Mouse (Mus musculus) left cerebral cortex, postnatal 14 days (tissue): ENCODE measurements around the gene Arl15. TPM values are rescaled to one million over a fixed set of nuclear protein-coding genes. Genes with fewer than 3 reads are reported as not detected.

ENCODE experiments used
- DNase-seq, 2 experiments: peaks; one replicate each; pipeline ENCODE4 v3.0.0; 2021 to 2022; ENCODE audit warnings: low spot score in 2 of 2, mixed read lengths in 1 of 2
- intact Hi-C: fragments of 180-260 bp; cut with DNase I; formaldehyde crosslinking; loops from one replicate; pipeline ENCODE4 v1.15.1; 2025
- total RNA-seq, 2 experiments: library from RNA; stranded (reverse); gene quantifications; 2 replicates each; pipeline ENCODE4 v1.2.3; 2021

The Arl15 gene
- total RNA-seq, 2 experiments from 2014 or later, result 40.5 to 41.8 TPM

DNA sequence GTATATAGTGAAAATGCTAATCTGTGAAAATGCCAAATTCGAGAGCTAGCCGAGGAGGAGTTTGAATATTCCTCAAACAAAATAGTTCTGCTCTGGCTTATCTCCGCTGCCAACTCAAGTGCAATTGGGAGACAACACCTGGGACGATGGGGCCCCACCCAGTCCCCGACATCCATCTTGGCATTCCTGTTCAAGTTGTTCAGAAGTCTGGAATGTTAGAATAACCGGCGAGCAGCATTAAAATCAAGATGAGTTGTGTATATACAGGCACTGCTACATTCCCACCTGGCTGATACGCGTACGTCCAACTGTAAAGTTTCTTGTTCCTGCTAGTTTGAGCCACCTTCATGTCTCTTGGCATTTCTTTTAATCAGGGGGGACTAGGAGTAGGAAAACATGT, 209.2 kb downstream of the Arl15 start:
- intact Hi-C loops, result no loop called here
- no peak for DNase-seq

DNA sequence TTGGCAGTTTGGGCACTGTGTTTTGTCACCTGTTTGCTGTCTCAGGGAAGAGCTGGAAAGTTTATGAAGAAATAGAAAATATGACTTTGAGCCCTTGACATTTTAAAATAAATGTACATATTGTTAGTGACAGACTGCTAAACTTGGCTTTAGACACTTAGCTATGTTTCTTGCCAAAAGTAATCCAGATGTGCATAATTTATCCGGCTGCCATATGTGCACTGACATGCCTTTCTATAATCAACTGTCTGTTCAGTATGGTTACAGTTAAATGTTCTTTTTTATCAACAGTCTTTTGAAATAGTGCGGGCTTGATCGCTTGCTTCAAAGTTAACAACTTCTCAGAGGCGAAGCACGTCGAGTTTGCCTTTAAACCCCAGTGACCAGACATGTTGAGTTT, 209.9 kb downstream of the Arl15 start:
- intact Hi-C loops, result no loop called here
- no peak for DNase-seq

DNA sequence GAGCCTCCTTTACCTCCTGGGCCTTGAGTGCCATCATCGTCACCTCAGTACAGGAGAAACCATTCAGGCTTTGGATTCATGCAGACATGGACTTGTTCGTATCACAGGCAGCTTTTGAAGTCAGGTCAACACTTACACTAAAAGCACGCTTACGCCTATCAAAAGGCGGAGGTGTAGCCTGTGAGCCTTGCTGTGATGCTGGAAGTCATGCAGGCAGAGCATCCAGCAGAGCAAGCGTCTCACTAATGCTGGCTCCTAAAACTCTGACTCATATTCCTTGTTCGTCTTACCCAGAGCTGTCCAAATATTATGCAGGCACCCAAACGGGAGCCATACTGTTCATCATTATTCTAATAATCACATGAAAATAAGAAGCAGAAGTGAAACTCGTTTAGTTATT, 215.5 kb downstream of the Arl15 start:
- DNase-seq, result no peak
- intact Hi-C loops, result no loop called here

DNA sequence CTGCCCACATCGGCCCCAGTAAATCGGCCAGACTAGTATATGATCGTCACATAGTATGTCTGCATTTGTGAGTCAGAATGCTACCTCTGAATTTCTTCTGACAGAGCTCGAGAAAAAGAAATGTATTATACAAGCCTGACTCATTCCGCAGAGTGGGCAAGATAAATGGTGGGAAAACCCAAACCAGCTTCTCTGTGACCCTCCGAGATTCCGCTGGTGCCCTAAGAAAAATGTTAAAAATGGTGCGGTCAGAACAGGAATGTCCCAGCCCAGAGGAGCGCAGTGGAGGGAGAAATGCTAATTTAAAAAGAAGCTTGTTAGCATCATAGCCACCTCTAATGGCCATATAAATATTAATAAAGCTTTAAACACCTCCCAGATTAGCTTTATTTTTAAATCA, 216.2 kb downstream of the Arl15 start:
- intact Hi-C loops, result no loop called here

DNA sequence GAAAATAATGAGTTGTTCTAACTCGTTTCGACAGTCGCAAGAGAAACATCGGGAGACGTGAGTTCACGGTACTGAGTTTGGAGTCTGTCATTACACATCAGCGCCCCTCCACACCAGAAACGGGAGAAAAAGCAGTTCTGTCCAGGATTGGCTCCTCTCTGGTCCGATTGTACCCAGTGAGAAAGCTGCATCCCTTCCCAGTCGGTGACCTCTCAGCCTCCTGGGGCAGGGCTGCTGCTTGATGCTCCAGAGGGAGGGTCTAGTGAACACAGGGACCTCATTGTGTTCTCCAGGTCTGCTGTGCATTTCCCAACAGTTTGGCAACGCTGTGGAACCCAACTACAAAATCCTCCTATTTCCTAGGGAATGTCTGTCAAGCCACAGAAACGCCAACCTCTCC, 216.7 kb downstream of the Arl15 start:
- intact Hi-C loops, result no loop called here
- no peak for DNase-seq

More for the DNA sequence above, 216.2 kb downstream of the Arl15 start:
- no peak for DNase-seq

DNA sequence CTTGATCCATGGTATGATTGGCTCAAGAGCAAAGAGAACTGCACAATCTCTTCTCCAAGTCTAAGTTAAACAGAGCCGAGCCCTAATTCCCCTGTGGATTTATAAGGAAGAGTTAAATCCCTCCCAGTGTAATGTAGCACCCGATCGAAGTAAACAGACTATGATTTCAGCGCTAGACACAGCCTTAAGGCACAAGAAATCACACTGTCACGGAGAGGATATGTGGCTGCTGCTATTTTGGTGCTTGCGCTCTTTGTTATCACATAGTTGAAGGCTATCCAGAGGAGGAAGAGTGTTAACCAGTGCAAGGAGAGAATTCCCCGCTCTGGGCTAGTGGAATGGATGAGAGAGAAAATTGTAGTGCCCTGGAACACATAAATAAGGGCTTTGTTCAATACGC, 223.6 kb downstream of the Arl15 start:
- intact Hi-C loops, result no loop called here
- DNase-seq, result no peak

DNA sequence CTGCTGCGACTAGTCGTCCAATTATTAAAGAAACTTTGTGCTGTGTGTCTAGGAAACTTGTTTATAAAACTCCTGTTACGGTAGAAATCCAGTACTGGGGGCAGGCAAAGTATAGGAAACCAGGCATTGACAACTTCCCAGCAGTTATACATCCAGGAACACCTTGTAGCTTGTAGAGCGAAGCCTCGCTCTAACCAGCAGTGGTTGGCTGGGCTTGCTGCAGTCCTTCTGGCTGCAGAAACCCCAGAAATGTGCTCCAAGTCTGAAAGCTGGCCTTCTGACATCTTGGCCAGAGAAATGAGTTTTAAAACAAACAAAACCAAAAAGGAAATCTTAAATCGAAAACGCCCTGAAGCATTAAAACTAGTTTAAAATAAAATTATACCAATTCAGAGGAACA, 229.2 kb downstream of the Arl15 start:
- no peak for DNase-seq
- intact Hi-C loops, result no loop called here

DNA sequence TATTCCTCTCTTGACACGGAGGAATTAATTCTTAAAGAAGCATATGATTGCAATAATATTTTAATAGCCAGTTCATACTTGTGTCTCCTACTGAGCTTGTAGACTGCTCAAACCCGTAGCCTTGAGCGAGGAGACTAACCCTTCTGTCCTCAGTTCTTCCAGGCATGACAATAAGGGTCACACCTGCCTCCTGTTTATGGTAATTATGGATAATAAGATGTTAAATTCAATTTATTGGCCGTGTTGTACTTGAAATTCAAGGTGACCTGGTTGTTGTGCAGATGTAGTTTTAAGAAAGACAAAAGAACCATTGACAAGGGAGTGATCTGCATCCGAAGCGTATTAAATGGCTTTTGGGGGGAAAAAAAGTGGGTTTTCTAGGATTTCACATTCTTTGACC, 232.0 kb downstream of the Arl15 start:
- DNase-seq, result no peak
- intact Hi-C loops, result no loop called here

DNA sequence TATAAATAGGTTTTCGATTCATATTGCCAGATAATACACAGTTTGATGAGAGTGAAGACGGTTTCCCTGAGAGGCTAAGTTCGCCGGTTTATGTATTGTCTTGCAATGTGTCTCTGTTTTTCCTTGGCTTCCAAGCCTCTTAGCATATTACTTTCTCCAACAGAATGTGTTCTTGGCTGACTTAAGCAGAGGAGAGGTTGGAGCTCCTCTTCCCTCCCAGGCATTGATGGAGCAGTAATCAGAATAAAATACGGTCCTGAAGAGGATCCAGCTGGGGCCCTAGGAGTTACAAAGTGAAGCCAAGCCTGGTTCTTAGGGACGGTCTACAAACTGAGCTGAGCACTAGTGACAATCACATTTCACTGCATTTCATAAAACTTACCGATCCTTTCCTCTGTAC, 232.4 kb downstream of the Arl15 start:
- no peak for DNase-seq
- intact Hi-C loops, result no loop called here

DNA sequence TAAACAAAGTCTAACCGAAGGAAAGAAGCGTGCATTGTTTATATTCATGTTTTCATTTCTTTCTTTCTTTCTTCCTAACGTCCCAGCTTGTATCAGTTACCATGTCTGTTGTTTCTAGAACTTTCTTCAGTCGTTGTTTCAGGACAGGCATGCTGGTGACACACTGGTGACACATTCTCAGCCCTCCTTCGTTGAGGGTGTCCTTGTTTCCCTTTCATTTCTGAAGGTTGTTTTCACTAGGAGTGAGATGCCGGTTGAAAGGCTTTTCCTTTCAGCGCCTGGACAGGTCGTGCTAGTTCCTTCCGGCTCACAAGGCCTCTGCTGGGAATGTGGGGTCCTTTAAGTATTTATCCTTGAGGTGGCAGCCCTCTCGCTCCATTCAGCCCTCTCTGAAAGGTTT, 253.8 kb downstream of the Arl15 start:
- DNase-seq, result no peak
- intact Hi-C loops, result no loop called here

DNA sequence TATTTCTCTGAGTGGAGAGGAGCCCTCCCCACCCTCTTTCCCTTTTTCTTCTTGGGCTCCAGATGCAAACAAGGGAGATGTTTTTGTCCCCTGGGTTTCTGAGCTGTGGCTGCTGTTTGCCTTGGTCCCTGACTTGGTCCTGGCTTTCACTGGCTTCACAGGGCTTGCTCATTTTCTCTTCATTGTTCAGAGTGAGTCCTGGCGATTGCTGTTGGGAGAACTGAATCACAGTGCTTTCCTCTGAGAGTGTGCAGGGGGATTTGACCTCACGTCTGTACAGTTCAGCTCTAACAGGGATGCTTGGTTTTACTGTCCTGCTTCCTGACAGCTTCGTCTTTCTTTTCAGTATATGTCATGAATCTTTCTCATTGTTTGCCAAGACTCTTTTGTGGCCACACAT, 254.4 kb downstream of the Arl15 start:
- DNase-seq, result no peak
- intact Hi-C loops, result no loop called here

DNA sequence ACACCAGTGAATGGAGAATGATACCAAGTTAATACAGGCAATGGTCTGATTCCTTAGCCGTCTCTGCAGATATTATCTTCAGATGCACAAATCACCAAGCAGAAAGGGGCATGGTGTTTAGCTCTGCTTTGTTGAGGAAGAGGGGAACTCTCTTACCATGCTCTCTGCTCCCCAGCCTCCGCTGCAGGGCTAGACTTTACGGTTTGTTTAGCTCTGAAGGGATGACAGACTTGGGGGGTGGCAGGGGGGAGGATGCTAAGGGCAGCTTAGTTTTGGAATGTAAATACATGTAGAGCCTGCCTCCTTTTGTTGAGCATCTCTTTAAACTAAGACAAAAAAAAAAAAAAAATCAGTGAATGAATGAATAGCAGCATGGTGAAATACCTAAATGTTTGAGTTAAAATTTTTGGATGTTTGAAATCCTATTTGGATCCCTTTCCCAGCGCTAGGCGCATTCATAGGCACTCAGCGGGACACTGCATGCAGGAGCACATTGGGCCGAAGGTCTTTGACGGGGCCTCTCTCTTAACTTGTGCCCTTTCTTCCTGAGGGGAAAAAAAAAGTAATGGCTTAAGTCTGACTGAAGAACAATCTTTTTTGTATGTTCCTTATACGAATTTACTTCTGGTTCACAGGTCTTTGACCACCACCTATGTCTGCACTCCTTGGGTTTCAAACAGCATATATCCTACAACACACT, 257.0 kb downstream of the Arl15 start:
- no peak for DNase-seq
- intact Hi-C loops, result no loop called here

DNA sequence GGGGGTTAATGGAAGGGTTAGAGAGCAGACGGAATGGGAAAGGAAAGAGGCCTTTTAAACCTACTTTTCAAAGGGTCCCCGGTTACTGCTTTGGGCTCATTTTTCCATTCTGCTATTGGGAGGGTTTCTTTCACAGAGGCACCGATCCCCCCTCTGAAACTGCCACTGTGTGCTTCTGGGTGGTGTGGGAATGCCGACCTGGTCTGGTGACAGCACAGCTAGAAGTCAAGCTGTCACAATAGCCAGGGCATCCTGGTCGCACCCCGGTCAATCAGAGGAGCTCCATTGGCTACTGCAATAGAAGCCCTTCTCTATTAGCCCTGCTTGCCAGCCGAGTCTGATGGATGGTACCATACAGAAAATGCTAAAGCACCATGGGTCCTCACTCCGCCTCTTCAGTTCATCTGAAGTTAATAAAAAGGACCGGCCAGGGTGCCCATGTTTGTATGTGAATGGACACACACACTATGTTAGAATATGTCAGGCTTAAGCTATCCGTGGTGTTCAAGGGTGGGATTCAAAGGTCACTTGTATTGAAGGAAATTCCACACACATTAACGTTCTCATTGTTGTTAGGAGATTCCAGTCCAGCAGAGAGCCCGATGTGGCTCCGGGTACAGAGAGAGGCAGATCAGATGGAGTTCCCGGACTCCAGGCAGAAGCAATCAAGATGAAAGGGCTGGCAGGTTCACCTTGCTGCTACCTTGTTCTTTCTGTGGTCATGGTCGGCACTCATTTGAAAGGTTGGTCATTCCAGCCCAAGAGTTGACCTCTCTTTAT, 258.3 kb downstream of the Arl15 start:
- no peak for DNase-seq
- intact Hi-C loops, result no loop called here

DNA sequence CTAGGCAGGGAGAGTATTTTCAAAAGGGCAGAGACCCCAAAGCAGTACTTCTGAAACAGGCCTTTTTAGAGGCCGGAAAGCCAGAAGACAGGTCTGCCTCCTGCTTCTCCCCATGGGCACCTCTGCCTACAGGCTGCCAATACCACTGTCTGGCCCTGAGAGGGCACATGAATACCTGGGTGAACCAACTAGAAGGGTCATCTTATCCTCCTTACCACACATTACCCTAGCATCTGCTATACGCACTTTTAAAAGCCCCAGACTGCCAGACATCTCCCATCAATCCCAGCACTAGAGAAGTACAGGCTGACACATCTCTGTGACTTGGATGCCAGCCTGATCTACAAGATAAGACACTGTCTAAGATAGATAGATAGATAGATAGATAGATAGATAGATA, 259.0 kb downstream of the Arl15 start:
- DNase-seq, result no peak
- intact Hi-C loops, result no loop called here

DNA sequence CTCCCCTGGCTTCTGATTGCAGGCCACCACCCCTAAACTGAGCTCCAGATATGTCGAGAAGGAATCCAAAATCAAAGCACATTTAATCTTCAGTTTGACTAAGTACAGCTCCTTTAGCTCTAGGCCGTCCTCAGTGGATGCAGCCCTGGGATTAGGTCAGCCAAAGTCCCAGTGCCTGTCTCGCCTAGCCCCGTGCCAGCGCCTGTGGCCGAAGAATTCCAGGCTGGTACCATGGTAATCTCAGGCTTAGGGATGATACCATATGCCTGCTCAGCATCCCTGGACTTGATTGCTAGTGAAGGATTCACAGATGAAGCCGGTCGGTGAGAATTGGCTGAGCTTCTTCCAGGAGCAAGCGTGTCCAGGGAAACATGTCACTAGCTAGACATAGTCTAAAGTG, 261.4 kb downstream of the Arl15 start:
- DNase-seq, result no peak
- intact Hi-C loops, result no loop called here

DNA sequence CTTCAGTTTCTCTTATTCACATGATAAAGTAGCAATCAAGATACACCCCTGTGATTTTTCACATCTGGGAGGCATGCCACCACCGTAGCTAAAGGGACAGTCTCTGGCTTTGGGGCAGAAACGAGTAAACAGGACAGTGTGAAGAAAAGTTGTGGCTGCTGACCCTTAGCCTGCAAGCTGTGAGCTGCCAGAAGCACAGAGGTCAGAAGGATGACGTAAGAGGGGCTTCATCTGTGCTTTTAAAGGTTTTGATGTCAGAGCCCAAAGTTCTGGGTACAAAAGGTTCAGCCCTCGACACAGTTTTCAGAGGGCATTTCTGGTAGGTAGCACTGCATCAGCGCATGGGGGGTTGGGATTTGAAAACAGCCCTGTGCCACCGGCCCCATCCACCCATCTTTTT, 266.0 kb downstream of the Arl15 start:
- intact Hi-C loops, result no loop called here
- DNase-seq, result no peak

DNA sequence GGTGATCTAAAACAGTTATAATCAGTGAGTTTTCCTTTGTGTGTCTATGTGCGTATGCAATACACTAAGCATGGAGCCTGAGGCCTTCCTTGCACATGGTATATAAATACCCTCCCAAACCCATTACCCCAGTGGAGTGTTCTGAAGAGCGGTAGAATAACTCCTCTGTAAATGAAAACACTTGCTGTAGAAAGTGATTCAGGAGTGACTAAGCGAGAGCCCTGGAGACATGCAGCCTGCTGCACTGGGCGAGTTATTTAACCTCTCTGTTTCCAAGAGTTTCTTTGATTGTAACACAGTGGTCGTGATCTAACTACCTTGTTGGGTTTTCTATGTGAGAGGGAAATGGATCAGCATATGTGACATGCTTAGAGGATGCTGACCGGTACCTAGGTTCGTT, 266.9 kb downstream of the Arl15 start:
- no peak for DNase-seq
- intact Hi-C loops, result no loop called here

DNA sequence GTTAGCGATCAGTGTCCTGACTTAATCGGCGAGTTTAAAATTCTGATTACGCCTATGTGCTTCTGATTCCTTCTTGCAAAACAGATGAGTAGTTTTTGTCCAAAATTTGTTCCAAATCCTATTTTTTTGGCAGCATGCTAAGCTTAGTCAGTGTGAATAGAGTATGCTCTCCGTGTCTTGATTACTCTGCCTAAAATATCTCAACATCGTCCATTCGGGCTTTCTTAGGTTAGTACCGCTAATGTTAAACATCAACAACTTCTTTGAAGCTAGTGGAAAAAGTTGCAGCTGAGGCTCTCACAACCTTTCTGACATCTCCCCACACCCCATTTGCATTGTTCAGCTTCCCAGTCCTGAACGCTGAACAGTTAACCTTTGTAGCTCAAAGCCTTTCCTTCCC, 269.8 kb downstream of the Arl15 start:
- intact Hi-C loops, result no loop called here
- DNase-seq, result no peak

DNA sequence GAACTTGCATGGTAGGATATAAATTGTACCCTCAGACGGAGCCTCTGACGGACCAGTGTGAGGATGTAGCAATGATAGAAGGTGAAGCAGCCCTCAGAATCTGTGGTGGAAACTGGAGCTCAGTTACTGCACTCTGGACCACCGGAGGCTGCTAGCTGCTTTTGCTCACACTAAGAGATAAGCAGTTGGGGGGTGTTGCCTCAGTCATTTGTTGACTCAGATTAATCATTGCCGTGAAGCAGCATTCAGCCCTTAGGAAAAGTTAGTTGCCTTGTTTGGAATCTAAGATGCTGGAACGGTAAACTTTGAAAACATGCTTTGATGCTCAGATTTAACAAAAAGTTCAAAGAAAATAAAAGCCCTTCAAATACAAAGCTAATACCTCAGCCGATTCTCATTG, 270.7 kb downstream of the Arl15 start:
- intact Hi-C loops, result no loop called here
- DNase-seq, result no peak

DNA sequence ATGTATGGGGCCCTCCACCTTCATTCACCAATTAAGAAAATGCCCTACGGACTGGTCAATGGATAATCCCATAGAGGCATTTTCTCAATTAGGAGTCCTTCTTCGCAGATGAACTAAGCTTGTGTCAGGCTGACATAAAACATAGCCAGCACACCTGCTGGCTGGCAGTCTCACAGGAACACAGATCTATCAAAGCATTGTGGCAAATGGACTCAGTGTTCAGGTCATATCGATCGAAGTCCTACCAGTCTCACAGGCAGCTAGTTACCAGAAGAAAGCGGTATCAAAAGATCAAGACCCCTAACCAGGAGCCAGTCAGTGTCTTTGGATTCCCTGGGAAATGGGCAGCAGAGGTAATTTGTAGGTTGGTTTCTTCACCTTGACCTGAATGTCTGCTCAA, 274.1 kb downstream of the Arl15 start:
- intact Hi-C loops, result no loop called here
- no peak for DNase-seq

DNA sequence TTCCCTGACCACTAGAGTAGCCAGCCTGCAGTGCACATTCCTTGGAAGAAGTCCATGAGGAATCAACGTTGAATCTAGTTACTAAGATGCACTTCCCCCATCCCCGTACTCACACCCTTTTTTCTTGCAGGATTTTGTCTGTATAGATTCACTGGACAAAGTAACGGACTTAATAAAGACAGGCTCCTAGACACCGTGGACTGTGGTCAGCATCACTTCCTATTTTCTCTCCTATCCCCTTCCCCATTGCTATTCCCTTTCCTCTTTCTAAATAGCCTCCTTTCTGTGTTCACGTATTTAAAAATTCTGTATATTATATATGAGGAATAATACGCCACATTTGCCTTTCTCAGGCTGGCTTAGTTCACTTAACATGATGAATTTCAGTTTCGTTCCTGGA, 277.1 kb downstream of the Arl15 start:
- no peak for DNase-seq
- intact Hi-C loops, result loop anchor here (10.0 kb wide), 1 partner anchor 187 kb away; no protein-coding TSS in a partner anchor
